Mouse (Mus musculus) limb, embryonic 12.5 days (tissue): Measurements from ENCODE around the gene Olfr825. TPM values are rescaled to one million over a fixed set of nuclear protein-coding genes. Genes with fewer than 3 reads are reported as not detected.

ENCODE experiments used
- polyA plus RNA-seq: library from polyadenylated mRNA; unstranded; fragments of >200 nt; fragmentation: Nextera tagmentation; extraction: Ambion mirVana; gene quantifications from 2 replicates; pipeline ENCODE4 v1.2.1, GENCODE M21; 2016

The Olfr825 gene
- polyA plus RNA-seq, 1 experiment from 2014 or later, result not detected

Other genes starting within 250 kb of the Olfr825 start
- not detected in 2 replicates for gene Olfr818, start 217.7 kb downstream of the Olfr825 start, polyA plus RNA-seq
- gene Olfr819, start 199.5 kb downstream of the Olfr825 start, polyA plus RNA-seq, result not detected in 2 replicates
- not detected in 2 replicates for gene Olfr247, start 190.6 kb downstream of the Olfr825 start, polyA plus RNA-seq
- gene Gm10310, start 181.7 kb downstream of the Olfr825 start, polyA plus RNA-seq, result not detected in 2 replicates
- gene Olfr820, start 154.1 kb downstream of the Olfr825 start, polyA plus RNA-seq, result not detected in 2 replicates
- gene Olfr821, start 136.4 kb downstream of the Olfr825 start, polyA plus RNA-seq, result not detected in 2 replicates
- not detected in 2 replicates for gene Olfr822, start 95.6 kb downstream of the Olfr825 start, polyA plus RNA-seq
- not detected in 2 replicates for gene Olfr823, start 51.4 kb downstream of the Olfr825 start, polyA plus RNA-seq
- not detected in 2 replicates for gene Olfr824, start 36.8 kb downstream of the Olfr825 start, polyA plus RNA-seq
- gene Olfr826, start 17.4 kb upstream of the Olfr825 start, polyA plus RNA-seq, result not detected in 2 replicates
- not detected in 2 replicates for gene Olfr827, start 47.6 kb upstream of the Olfr825 start, polyA plus RNA-seq
- 0.06 TPM in 1 of 2 replicates, not detected in the other for gene Neurod4, start 113.5 kb upstream of the Olfr825 start, polyA plus RNA-seq
- gene Tespa1, start 156.1 kb upstream of the Olfr825 start, polyA plus RNA-seq, result 0.13 and 0.20 TPM in 2 replicates
- not detected in 2 replicates for gene Vmn2r84, start 227.6 kb upstream of the Olfr825 start, polyA plus RNA-seq